Mouse (Mus musculus): ENCODE results near the gene Gm19345. TPM values are rescaled to one million over a fixed set of nuclear protein-coding genes. Genes with fewer than 3 reads are reported as not detected.

Gm19345 gene
- polyA plus RNA-seq, 1 experiment from 2014 or later = 6.6 TPM

DNA sequence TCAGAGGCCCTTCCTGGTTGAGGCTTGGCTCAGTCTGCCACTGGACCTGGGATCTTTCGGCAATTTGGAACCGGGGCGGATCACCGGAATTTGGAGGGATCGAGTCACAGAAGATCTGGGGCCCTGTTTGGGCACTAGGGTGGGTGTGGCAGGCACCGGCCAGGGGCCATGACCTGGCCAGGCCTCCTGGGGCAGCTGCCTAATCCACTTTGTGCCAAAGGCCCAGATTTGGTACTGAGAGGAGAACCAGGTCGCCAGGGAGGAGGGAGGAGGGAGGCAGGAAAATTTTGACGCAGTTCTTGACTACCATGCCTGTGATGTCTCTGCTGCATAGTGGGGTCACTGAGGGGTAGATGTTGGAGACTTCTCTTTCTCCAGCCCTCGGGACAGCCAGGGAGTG lies 9.4 kb downstream of the Gm19345 start, which contains the start of gene Ceacam16:
Ceacam16 (minus strand) TSS at position 101 of the 400 bp plus-strand sequence.
- Histone ChIP-seq H3K4me1 (replicated peaks) (no peaks in the 10 kb centered on the region), H3K27me3 (no peaks in the 10 kb centered on the region), H3K27ac (replicated peaks) (no peak within 1 kb of the TSS), H3K9ac (no peak within 1 kb of the TSS), H3K4me3 (no peak within 1 kb of the TSS), H3K4me2 (no peak within 1 kb of the TSS), H3K9me3 (0 out of 2 replicates have a peak, but pooled peaks cover 5% of the 10 kb centered on the region), H3K36me3 (no peaks in the 10 kb centered on the region)
- 80% methylated on average over 9 of the region's 9 CpGs for WGBS
- no peak for ATAC-seq (ENCODE audit: low read depth)

DNA sequence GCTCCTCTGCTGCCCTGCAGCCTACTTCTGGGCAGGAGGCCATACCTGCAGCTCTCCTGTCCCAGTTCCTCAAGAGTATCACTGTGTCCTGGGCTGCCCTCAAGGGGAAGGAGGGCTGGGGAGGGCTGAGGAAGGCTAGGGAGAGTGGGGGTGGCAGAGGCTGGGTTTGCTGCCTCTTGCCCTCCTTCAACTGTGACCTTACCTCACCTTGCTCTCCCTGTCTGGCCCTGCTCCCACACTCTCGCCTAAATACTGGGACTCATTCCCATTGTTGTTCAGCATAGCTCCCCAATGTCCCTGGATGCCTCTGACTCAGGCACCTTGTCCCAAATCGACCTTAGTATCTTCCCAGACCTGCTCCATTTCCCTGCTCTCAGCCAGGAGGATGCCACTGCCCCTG lies 12.4 kb downstream of the Gm19345 start:
- H3K9me3 ChIP-seq = no peaks in the 10 kb centered on the region
- no peak overlapping the region for H3K9ac ChIP-seq
- H3K4me1 ChIP-seq (replicated peaks) = no peaks in the 10 kb centered on the region
- H3K4me3 ChIP-seq = no peak overlapping the region
- H3K36me3 ChIP-seq = no peaks in the 10 kb centered on the region
- no peaks in the 10 kb centered on the region for H3K27me3 ChIP-seq
- H3K27ac ChIP-seq (replicated peaks) = no peak overlapping the region
- 53% methylated on average over 2 of the region's 2 CpGs for WGBS
- ATAC-seq (ENCODE audit: low read depth) = no peak
- H3K4me2 ChIP-seq = no peak overlapping the region

DNA sequence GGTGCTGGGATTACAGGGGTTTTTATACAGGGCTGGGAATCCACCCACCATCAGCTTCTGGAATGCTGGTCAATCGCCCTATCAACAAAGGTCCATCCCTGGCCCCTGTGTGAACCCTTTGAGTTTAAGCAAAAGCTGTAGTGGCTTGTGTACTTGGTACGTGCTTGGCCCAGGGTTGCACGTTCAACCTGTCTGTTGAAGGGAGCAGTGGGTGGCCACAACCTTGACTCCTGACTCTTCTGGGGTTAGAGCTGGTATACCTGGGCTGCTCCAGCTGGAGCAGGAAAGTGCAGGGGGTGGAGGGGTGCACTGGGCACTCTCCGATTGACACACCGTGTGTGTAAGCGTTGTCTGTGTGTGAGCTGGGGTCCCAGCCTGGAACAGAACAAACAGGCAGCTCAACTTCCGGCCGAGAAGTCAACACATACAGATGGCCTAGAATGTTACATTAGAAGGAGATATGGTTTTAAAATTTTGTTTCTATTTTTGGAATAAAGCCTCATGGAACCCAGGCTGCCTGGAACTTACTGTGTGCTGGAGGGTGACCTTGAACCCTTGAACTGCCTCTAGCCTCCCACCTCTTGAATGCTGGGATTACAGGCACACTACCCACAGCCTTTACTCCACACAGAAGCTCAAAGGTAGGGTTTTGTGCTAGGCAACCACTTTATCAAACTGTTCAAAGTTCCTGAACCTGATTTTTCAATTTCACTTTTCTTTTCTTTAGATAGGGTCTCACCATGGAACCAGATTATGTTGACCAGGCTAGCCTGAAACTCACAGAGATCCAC lies 13.6 kb downstream of the Gm19345 start:
- no peaks in the 10 kb centered on the region for H3K4me1 ChIP-seq (replicated peaks)
- no peaks in the 10 kb centered on the region for H3K36me3 ChIP-seq
- H3K27me3 ChIP-seq = no peaks in the 10 kb centered on the region
- ATAC-seq (ENCODE audit: low read depth) = no peak
- no peak overlapping the region for H3K4me2 ChIP-seq
- 83% methylated on average over 8 of the region's 8 CpGs for WGBS
- H3K9ac ChIP-seq = no peak overlapping the region
- no peaks in the 10 kb centered on the region for H3K9me3 ChIP-seq
- H3K27ac ChIP-seq (replicated peaks) = no peak overlapping the region
- no peak overlapping the region for H3K4me3 ChIP-seq

DNA sequence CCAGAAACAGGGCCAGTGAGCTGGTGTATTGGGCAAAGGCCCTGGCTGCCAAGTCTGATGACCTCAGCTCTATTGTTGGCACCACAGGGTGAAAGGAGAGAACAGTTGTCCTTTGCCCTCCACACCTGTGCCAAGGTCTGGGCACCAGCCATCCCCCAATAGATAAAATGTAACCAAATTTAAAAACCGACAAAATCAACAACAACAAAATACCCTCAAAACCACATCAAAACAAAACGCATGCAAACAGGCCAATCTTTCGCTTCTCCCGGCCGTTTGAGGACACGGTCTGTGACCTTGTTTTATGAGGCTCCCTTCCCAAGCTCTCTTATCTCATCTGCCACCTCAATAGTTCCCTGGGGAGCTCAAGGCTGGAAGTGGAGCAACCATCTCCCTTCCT lies 14.7 kb downstream of the Gm19345 start:
- H3K4me2 ChIP-seq = no peak overlapping the region
- no peak overlapping the region for H3K9ac ChIP-seq
- no peaks in the 10 kb centered on the region for H3K36me3 ChIP-seq
- H3K4me3 ChIP-seq = no peak overlapping the region
- 86% methylated on average over 6 of the region's 6 CpGs for WGBS
- no peaks in the 10 kb centered on the region for H3K27me3 ChIP-seq
- ATAC-seq (ENCODE audit: low read depth) = no peak
- no peaks in the 10 kb centered on the region for H3K9me3 ChIP-seq
- H3K4me1 ChIP-seq (replicated peaks) = no peaks in the 10 kb centered on the region
- H3K27ac ChIP-seq (replicated peaks) = no peak overlapping the region

DNA sequence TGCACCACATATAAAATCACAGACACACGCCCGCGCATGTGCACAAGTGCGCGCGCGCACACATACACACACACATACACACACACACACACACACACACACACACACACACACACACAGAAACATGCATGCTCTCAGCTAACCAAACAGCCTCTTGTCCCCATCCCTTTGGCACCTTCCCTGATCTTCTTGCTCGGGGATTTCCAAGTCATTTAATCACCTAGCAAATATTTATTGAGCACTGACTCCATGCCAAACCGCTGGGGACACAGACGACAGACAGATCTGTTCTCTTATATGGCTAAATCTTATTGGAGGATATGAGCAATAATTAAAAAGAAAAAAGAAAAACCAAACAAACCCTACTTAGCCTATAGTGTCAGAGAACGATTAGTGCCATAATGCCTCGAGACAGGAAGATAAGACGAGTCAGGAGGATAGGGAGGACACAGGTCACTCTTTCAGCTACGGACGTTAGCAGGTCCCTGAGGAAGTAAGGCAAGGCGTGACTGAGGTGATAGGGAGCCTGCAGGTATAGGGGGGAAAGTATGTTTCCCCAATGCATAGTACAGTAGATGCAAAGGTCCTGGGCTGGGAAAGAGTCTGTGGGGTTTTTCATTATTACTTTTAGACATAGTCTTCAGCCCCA lies 16.1 kb downstream of the Gm19345 start:
- Histone ChIP-seq H3K4me2 (no peak overlapping the region), H3K4me3 (no peak overlapping the region), H3K9me3 (no peaks in the 10 kb centered on the region), H3K9ac (no peak overlapping the region), H3K27ac (replicated peaks) (no peak overlapping the region), H3K27me3 (no peaks in the 10 kb centered on the region), H3K4me1 (replicated peaks) (no peaks in the 10 kb centered on the region), H3K36me3 (no peaks in the 10 kb centered on the region)
- 91% methylated on average over 16 of the region's 16 CpGs for WGBS
- ATAC-seq (ENCODE audit: low read depth) = no peak

DNA sequence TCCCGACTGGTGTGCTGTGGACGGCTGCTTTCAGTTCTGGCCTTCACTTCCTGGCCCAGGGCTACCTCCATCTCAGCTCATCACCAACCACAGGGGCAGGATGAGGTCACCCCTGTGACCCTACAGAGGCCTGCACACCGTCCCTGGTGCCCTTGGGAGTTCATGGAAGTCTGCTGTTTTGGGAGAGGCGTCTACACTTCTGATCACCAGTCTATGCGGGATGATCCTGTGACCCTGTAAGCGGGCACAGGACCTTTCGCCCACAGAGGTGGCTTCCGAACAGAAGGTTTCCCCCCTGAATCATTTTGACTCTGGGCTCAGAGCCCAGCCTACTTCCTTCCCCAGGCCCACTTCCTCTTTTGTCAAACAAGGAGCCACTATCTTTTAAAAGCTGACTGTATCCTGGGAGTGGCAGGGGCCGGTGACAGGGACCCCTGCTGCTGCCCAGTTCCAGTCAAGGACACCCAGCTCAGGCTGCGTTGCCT lies 19.4 kb downstream of the Gm19345 start:
- H3K36me3 ChIP-seq = no peaks in the 10 kb centered on the region
- no peaks in the 10 kb centered on the region for H3K9me3 ChIP-seq
- H3K27me3 ChIP-seq = no peaks in the 10 kb centered on the region
- no peak for ATAC-seq (ENCODE audit: low read depth)
- WGBS = 70% methylated on average over 10 of the region's 10 CpGs
- H3K9ac ChIP-seq = no peak overlapping the region
- H3K27ac ChIP-seq (replicated peaks) = no peak overlapping the region
- H3K4me2 ChIP-seq = no peak overlapping the region
- H3K4me3 ChIP-seq = no peak overlapping the region
- H3K4me1 ChIP-seq (replicated peaks) = no peaks in the 10 kb centered on the region

DNA sequence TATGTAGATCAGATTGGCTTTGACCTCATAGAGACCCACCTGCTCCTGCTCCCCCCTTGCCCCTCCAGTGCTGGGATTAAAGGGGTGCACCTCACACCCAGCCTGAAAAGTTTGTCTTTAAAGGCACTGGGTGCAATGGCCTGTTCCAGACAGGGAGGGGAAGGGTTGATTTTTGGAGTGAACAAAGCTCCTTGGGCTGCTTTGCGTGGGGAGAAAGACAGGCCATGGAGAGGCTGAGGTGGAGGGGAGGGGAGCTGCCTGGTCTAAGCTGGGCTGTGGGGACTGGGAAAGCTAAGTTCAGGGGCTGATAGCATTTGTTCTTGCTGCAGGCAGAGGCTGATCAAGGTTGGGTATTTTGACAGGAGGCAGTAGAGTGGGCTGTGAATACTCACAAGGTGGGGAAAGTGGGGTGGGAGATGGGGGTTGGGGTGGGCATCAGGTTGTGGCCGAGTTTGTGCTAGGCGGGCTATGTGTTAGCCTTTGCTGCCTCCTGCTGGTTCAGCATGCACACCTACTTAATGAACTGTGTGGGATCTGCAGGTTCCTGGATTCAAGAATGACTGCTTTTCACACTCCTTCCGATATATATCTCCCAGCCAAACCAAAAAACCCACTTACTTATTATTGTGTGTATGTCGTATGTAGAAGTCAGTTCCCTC lies 20.3 kb downstream of the Gm19345 start:
- no peak overlapping the region for H3K9ac ChIP-seq
- no peak overlapping the region for H3K4me3 ChIP-seq
- H3K4me1 ChIP-seq (replicated peaks) = no peaks in the 10 kb centered on the region
- no peaks in the 10 kb centered on the region for H3K27me3 ChIP-seq
- H3K4me2 ChIP-seq = no peak overlapping the region
- no peak overlapping the region for H3K27ac ChIP-seq (replicated peaks)
- ATAC-seq (ENCODE audit: low read depth) = no peak
- WGBS = 48% methylated on average over 5 of the region's 5 CpGs
- H3K9me3 ChIP-seq = no peaks in the 10 kb centered on the region
- H3K36me3 ChIP-seq = no peaks in the 10 kb centered on the region

DNA sequence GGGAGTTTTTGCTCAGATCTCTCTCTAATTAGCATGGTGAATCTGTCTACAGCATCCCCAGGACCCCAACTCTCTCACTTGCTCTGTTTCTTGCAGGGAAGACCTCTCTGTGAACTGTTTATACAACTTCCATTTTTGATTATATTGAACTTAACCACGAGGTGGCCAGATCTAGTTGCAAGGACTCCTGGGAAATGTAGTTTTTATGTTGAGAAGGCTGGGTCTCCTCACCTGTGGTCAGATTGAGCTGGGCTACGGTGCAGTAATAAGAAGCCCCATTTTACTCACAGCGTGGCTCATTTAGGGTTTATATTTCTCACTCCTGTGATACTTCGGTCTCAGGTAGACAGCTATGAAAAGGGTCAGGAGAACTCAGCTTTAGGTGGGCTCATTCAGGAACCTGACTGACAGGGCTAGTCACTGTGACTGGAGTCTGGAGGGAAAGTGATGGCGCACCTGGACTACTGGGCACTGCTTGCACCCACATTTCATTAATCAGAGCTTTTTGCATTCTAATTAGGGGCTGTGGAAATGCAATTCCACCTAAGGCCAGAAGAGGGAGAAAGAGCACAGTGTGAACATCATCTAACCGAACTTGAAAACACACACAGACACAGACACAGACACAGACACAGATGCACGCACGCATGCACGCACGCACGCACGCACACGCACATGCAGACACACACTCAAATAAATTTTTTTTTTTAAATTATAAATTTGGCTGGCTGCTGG lies 24.3 kb downstream of the Gm19345 start:
- ATAC-seq (ENCODE audit: low read depth) = peak; percentile 66; the same call in 1 of the 2 replicates
- WGBS = 50% methylated on average over 13 of the region's 13 CpGs
- H3K36me3 ChIP-seq = no peaks in the 10 kb centered on the region
- no peak overlapping the region for H3K4me3 ChIP-seq
- H3K9me3 ChIP-seq = no peaks in the 10 kb centered on the region
- no peak overlapping the region for H3K27ac ChIP-seq (replicated peaks)
- H3K4me2 ChIP-seq = no peak overlapping the region
- no peaks in the 10 kb centered on the region for H3K4me1 ChIP-seq (replicated peaks)
- H3K9ac ChIP-seq = no peak overlapping the region
- H3K27me3 ChIP-seq = no peaks in the 10 kb centered on the region

DNA sequence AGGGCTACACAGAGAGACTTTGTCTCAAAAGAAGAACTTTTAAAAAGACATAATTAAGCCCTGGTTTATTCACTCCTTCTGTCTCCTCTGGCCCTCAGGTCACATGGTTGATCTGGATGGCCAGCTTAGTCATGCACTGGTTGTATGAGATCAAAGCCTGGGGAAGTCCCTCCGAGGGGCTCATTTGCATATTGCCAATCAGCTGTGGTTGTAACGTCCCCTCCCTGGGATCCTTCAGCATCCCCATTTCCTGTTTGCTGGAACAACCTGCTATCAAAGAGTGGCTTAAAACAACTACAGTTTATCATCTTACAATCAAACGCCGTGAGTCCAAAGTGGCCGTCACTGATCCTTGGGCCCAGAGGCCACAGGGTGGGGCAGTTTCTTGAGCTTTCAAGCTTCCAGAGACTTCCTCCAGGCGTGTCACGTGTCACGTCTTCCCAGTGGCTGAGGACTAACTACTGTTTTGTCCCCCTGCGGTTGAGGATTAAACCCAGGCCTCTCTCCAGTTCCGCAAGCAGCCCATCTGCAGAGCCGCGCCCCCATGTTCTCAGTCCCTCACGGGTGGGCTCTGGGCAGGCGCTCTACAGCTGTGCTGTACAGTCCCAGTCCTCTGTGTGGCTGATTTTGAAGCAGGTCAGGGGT lies 25.1 kb downstream of the Gm19345 start:
- H3K9ac ChIP-seq = no peak overlapping the region
- H3K27me3 ChIP-seq = no peaks in the 10 kb centered on the region
- H3K4me3 ChIP-seq = no peak overlapping the region
- ATAC-seq (ENCODE audit: low read depth) = 0 out of 2 replicates have a peak, but pooled peaks have one; percentile 44
- no peaks in the 10 kb centered on the region for H3K36me3 ChIP-seq
- no peak overlapping the region for H3K27ac ChIP-seq (replicated peaks)
- H3K4me1 ChIP-seq (replicated peaks) = no peaks in the 10 kb centered on the region
- no peak overlapping the region for H3K4me2 ChIP-seq
- WGBS = 63% methylated on average over 14 of the region's 14 CpGs
- H3K9me3 ChIP-seq = no peaks in the 10 kb centered on the region

DNA sequence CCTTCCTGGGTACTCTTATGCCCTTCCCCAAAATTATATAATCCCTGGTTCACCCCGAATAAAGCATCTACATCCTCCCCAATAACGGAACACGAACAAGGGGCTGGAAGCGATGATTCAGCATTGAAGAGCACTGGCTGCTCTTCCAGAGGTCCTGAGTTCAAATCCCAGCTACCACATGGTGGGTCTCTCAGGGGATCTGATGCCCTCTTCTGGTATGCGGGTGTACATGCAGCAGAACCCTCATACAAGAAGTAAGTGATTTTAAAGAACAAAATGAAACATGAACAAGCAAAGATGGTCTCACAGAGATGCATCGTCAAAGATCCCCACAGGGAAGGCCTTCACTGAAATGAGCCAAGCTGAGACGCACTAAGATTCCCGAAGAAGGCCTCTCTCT lies 29.0 kb downstream of the Gm19345 start:
- Histone ChIP-seq H3K4me2 (no peak overlapping the region), H3K36me3 (no peaks in the 10 kb centered on the region), H3K4me1 (replicated peaks) (no peaks in the 10 kb centered on the region), H3K4me3 (no peak overlapping the region), H3K27ac (replicated peaks) (no peak overlapping the region), H3K9ac (no peak overlapping the region), H3K9me3 (no peaks in the 10 kb centered on the region), H3K27me3 (no peaks in the 10 kb centered on the region)
- ATAC-seq (ENCODE audit: low read depth) = no peak
- 82% methylated on average over 8 of the region's 8 CpGs for WGBS

DNA sequence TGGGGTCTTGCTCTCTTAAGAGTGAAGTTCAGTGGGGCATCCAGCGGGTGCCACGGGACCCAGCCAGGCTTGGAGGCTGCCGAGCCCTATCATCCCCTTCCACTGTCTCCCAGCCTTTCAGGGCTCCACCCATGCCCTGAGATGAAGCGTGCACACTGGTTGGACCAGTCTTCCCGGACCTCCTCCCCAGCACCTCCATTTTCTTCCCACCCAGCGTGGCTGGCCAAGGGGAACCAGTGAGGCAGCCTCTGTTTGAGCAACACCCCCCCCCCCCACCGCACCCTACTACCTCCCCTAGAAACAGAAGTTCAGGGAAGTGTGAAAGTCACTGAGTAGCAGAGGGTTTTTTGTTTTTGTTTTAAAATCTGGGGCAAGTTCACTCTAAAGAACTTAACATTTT lies 36.0 kb downstream of the Gm19345 start, which contains the start of gene Ceacam19:
Ceacam19 (minus strand) TSS at position 117 of the 400 bp plus-strand sequence.
- H3K9ac ChIP-seq = no peak within 1 kb of the TSS
- no peaks in the 10 kb centered on the region for H3K36me3 ChIP-seq
- H3K4me2 ChIP-seq = no peak within 1 kb of the TSS
- H3K27ac ChIP-seq (replicated peaks) = no peak within 1 kb of the TSS
- H3K4me1 ChIP-seq (replicated peaks) = no peaks in the 10 kb centered on the region
- ATAC-seq (ENCODE audit: low read depth) = no peak
- H3K4me3 ChIP-seq = no peak within 1 kb of the TSS
- WGBS = 77% methylated on average over 7 of the region's 7 CpGs
- no peaks in the 10 kb centered on the region for H3K27me3 ChIP-seq
- H3K9me3 ChIP-seq = no peaks in the 10 kb centered on the region

Data from neural tube, embryonic 13.5 days (tissue).